Comparison of ENCODE assay signal across 17 mouse cellular contexts in genomic region chr13:58511248-58511647, GRCm38 (mm10).
A peak's percentile ranks its signal among the peaks of the same experiment; 100 is the strongest.
DNase-seq lines count a peak whose midpoint lies in the region; ATAC-seq and TF ChIP-seq lines count a peak whose summit lies in the region.
"Had no signal": no experiment of that assay in that cellular context is flagged by ENCODE, and none has a peak within 500 bp of the region (broad histone marks: within the 10 kb centered on the region; RNA-seq: fewer than 3 reads in every experiment).

No protein-coding gene starts in this region.

- H3K36me3 ChIP-seq in forebrain, embryonic 16.5 days (ENCODE audit: control insufficient read depth, insufficient read depth) = no peaks in the 10 kb centered on the region
- H3K36me3 ChIP-seq in forebrain, embryonic 10.5 days (replicated peaks) = no peaks in the 10 kb centered on the region
- H3K36me3 ChIP-seq: embryonic facial prominence, embryonic 13.5 days; heart, embryonic 13.5 days; hindbrain, embryonic 15.5 days had no signal

- H3K4me3 ChIP-seq in forebrain, embryonic 16.5 days (replicated peaks; ENCODE audit: low read length) = no peak overlapping the region
- H3K4me3 ChIP-seq in forebrain, embryonic 10.5 days = no peak overlapping the region
- H3K4me3 ChIP-seq: embryonic facial prominence, embryonic 13.5 days; heart, embryonic 13.5 days; hindbrain, embryonic 15.5 days had no signal

- 62% methylated on average over 9 of the region's 9 CpGs for WGBS in forebrain, embryonic 16.5 days
- 92% methylated on average over 9 of the region's 9 CpGs for WGBS in forebrain, embryonic 10.5 days

- H3K4me1 ChIP-seq in forebrain, embryonic 16.5 days (replicated peaks; ENCODE audit: control insufficient read depth, insufficient read depth, low read length) = 0 out of 2 replicates have a peak, but pooled peaks cover 5% of the 10 kb centered on the region
- no peaks in the 10 kb centered on the region for H3K4me1 ChIP-seq in forebrain, embryonic 10.5 days
- H3K4me1 ChIP-seq: embryonic facial prominence, embryonic 13.5 days; hindbrain, embryonic 15.5 days had no signal

- ATAC-seq in forebrain, embryonic 16.5 days = peak; percentile 58

- TF ChIP-seq POLR2A in brain, embryonic 14.5 days (IDR thresholded peaks at IDR 0.05; ENCODE audit: borderline replicate concordance, extremely low read depth, insufficient read depth, insufficient read length, poor library complexity, severe bottlenecking) = no peak

- DNase-seq in forebrain, embryonic 10.5 days (ENCODE audit: extremely low spot score, low spot score) = no peak
- DNase-seq in layer of hippocampus, adult 18-20 months (ENCODE audit: low spot score in 2 of 2) = peak; percentile 19 to 51
- DNase-seq in layer of hippocampus, postnatal 25 days (ENCODE audit: extremely low spot score in 1 of 2, low spot score in 1 of 2) = no peak
- peak; percentile 47 for DNase-seq in brain, embryonic 14.5 days (ENCODE audit: low read depth)
- DNase-seq in layer of hippocampus, postnatal 36 days = peak; percentile 29 to 30
- no peak for DNase-seq in frontal cortex, postnatal 14 days (ENCODE audit: low spot score in 2 of 2)
- DNase-seq: adrenal gland, postnatal 10 days; cerebellum, adult 18-20 months; cerebellum, adult 9-11 months; cerebellum, postnatal 36 days; gastrocnemius, postnatal 36 days; heart, adult 11 months; heart, postnatal 36 days had no signal

- H3K27me3 ChIP-seq in forebrain, embryonic 16.5 days (replicated peaks; ENCODE audit: control insufficient read depth, insufficient read depth, low read length) = no peaks in the 10 kb centered on the region
- no peaks in the 10 kb centered on the region for H3K27me3 ChIP-seq in forebrain, embryonic 10.5 days (ENCODE audit: poor library complexity, severe bottlenecking)
- H3K27me3 ChIP-seq: embryonic facial prominence, embryonic 13.5 days; hindbrain, embryonic 15.5 days had no signal

- H3K9me3 ChIP-seq in forebrain, embryonic 16.5 days (ENCODE audit: control insufficient read depth, low read length) = no peaks in the 10 kb centered on the region
- H3K9me3 ChIP-seq in forebrain, embryonic 10.5 days = no peaks in the 10 kb centered on the region
- H3K9me3 ChIP-seq: embryonic facial prominence, embryonic 13.5 days; heart, embryonic 13.5 days; hindbrain, embryonic 15.5 days had no signal

- TF ChIP-seq CTCF in brain, embryonic 14.5 days (IDR thresholded peaks at IDR 0.05; ENCODE audit: borderline replicate concordance, extremely low read depth, insufficient read depth, insufficient read length) = no peak

- no peak overlapping the region for H3K27ac ChIP-seq in forebrain, embryonic 16.5 days (ENCODE audit: low read length)
- H3K27ac ChIP-seq in forebrain, embryonic 10.5 days = no peak overlapping the region
- H3K27ac ChIP-seq: embryonic facial prominence, embryonic 13.5 days; heart, embryonic 13.5 days; hindbrain, embryonic 15.5 days had no signal

- H3K9ac ChIP-seq in forebrain, embryonic 16.5 days (replicated peaks; ENCODE audit: low read depth, low read length) = no peak overlapping the region
- H3K9ac ChIP-seq: embryonic facial prominence, embryonic 13.5 days; heart, embryonic 13.5 days; hindbrain, embryonic 15.5 days had no signal

- no peak overlapping the region for H3K4me2 ChIP-seq in forebrain, embryonic 16.5 days (ENCODE audit: low read length)
- H3K4me2 ChIP-seq: embryonic facial prominence, embryonic 13.5 days; heart, embryonic 13.5 days; hindbrain, embryonic 15.5 days had no signal

Comparison
In these comparisons a context has a peak if more than half of its experiments do, and no peak if none do; other contexts are left out.
1. DNase-seq: peak in layer of hippocampus, adult 18-20 months (2 of 2), brain, embryonic 14.5 days (single experiment) and layer of hippocampus, postnatal 36 days (2 of 2); none in forebrain, embryonic 10.5 days (single experiment), layer of hippocampus, postnatal 25 days (0 of 2) and frontal cortex, postnatal 14 days (0 of 2).